Mouse (Mus musculus) ES-E14 (cell line): ENCODE results near the gene Gm10778. TPM values are rescaled to one million over a fixed set of nuclear protein-coding genes. Genes with fewer than 3 reads are reported as not detected.
A peak's percentile ranks its signal among the peaks of the same experiment; 100 is the strongest.

Experiments
- DNase-seq: peaks from one replicate; pipeline ENCODE4 v3.0.0-alpha.2; 2013; ENCODE audit warnings: low read depth, low spot score
- H3K27ac ChIP-seq: 2 replicates; pipeline ENCODE4 v1.5.1; 2012; ENCODE audit warnings: low read depth, mild to moderate bottlenecking, low read length, moderate library complexity, mixed read lengths; ENCODE audit not compliant: poor library complexity, insufficient read depth, severe bottlenecking
- H3K36me3 ChIP-seq: 2 replicates; pipeline ENCODE4 v1.6.1; 2012; ENCODE audit warnings: mild to moderate bottlenecking, low read length, moderate library complexity, mixed read lengths; ENCODE audit not compliant: control insufficient read depth, poor library complexity, insufficient read depth, severe bottlenecking
- H3K4me1 ChIP-seq, 2 experiments: fragments of 150-350 bp in 1 of 2; sonication (generic) in 1 of 2; 2 replicates each; pipeline ENCODE4 v1.6.1; 2012; ENCODE audit warnings: low read length in 2 of 2, mild to moderate bottlenecking in 1 of 2, mixed read lengths in 1 of 2; ENCODE audit not compliant: control insufficient read depth in 2 of 2, insufficient read depth in 2 of 2, poor library complexity in 1 of 2
- H3K4me3 ChIP-seq, 2 experiments: fragments of 150-350 bp in 1 of 2; sonication (generic) in 1 of 2; 2 replicates each; pipeline ENCODE4 v1.5.1; 2012; ENCODE audit warnings: low read length in 2 of 2, low read depth in 1 of 2, mild to moderate bottlenecking in 1 of 2, mixed read lengths in 1 of 2; ENCODE audit not compliant: insufficient read depth in 1 of 2, poor library complexity in 1 of 2, severe bottlenecking in 1 of 2
- H3K9ac ChIP-seq: 2 replicates; pipeline ENCODE4 v1.6.1; 2012; ENCODE audit warnings: low read depth, mild to moderate bottlenecking, low read length, mixed read lengths; ENCODE audit not compliant: poor library complexity, insufficient read depth, severe bottlenecking
- H3K9me3 ChIP-seq: fragments of 150-350 bp; sonication (generic); 2 replicates; pipeline ENCODE4 v1.6.1; 2012; ENCODE audit warnings: low read depth, mild to moderate bottlenecking, low read length; ENCODE audit not compliant: control insufficient read depth, insufficient read depth
- CHD2 ChIP-seq: IDR thresholded peaks from 2 replicates; pipeline ENCODE4 v1.6.1; 2014; ENCODE audit warnings: mild to moderate bottlenecking, low read depth, low read length, inconsistent platforms
- HCFC1 ChIP-seq: IDR thresholded peaks from 2 replicates; pipeline ENCODE4 v1.6.1; 2012; ENCODE audit warnings: low read length, inconsistent platforms, borderline replicate concordance; ENCODE audit not compliant: insufficient read depth
- MAFK ChIP-seq: IDR thresholded peaks from 2 replicates; pipeline ENCODE4 v1.6.1; 2014; ENCODE audit warnings: mild to moderate bottlenecking, low read depth, low read length, inconsistent platforms; ENCODE audit not compliant: insufficient read depth
- ZC3H11A ChIP-seq: IDR thresholded peaks from 2 replicates; pipeline ENCODE4 v1.6.1; 2012; ENCODE audit warnings: low read depth, mild to moderate bottlenecking, inconsistent platforms, low read length, borderline replicate concordance
- ZNF384 ChIP-seq: IDR thresholded peaks from 2 replicates; pipeline ENCODE4 v1.6.1; 2012; ENCODE audit warnings: low read depth, low read length, inconsistent platforms
- in situ Hi-C, 2 experiments: fragments of 600-800 bp; cut with MboI; formaldehyde crosslinking; loops; one replicate each; pipeline ENCODE4 v1.15.1; 2025; ENCODE audit warnings: low sequenced_read_pairs in 2 of 2, inconsistent platforms in 1 of 2; ENCODE audit not compliant: unreplicated experiment in 2 of 2
- total RNA-seq: library from RNA; depleted of rRNA; stranded (reverse); fragments of 300-350 nt; gene quantifications from 2 replicates; pipeline ENCODE4 v1.2.3, GENCODE M21; 2012

Gene Gm10778
- total RNA-seq, 1 experiment, result 5.3 TPM

- no peak for TF ChIP-seq ZC3H11A
- Histone ChIP-seq H3K4me1 (peaks cover 8 to 36% of the 10 kb centered on the region in 2 experiments; a peak in 3 of 4 replicates), H3K9me3 (no peaks in the 10 kb centered on the region), H3K36me3 (peaks cover 10% of the 10 kb centered on the region; the same call in 1 of the 2 replicates), H3K27ac (peak overlapping the region; percentile 89), H3K9ac (peak overlapping the region; percentile 94), H3K4me3 (peak overlapping the region; percentile 93 to 97)
- DNase-seq, result no peak
- in situ Hi-C loops, result no loop called here
Measured at GRCm38 (mm10) chr10:81626101-81626993, 22.5 kb upstream of the Gm10778 start.

GRCm38 (mm10) chr10:81626994-81627835 lies 21.6 kb upstream of the Gm10778 start, which contains the start of gene Sirt6:
Gene Sirt6 (minus strand): TSS chr10:81627797.
- peak; percentile 20; the same call in 1 of the 2 replicates for TF ChIP-seq MAFK
- TF ChIP-seq ZNF384, result peak; percentile 80
- TF ChIP-seq CHD2, result no peak
- no peak for TF ChIP-seq ZC3H11A
- TF ChIP-seq HCFC1, result peak; percentile 84
- peak within 1 kb of the TSS; percentile 93 to 97 for H3K4me3 ChIP-seq

GRCm38 (mm10) chr10:81627836-81628220 lies 21.0 kb upstream of the Gm10778 start:
- in situ Hi-C loops, result no loop called here

More at GRCm38 (mm10) chr10:81626994-81627835, 21.6 kb upstream of the Gm10778 start, which contains the start of gene Sirt6:
- H3K36me3 ChIP-seq, result peaks cover 7% of the 10 kb centered on the region; the same call in 1 of the 2 replicates
- peak within 1 kb of the TSS; percentile 89 for H3K27ac ChIP-seq
- H3K4me1 ChIP-seq, result peaks cover 8 to 36% of the 10 kb centered on the region in 2 experiments; a peak in 3 of 4 replicates
- peak; percentile 96 for DNase-seq
- H3K9me3 ChIP-seq, result no peaks in the 10 kb centered on the region
- peak within 1 kb of the TSS; percentile 94 for H3K9ac ChIP-seq
- in situ Hi-C loops, result no loop called here

GRCm38 (mm10) chr10:81628390-81628789 lies 20.5 kb upstream of the Gm10778 start, which contains the start of gene Ankrd24:
Gene Ankrd24 (plus strand): TSS chr10:81628540.
- in situ Hi-C loops, result no loop called here
- peak within 1 kb of the TSS; percentile 93 to 97 for H3K4me3 ChIP-seq

More at GRCm38 (mm10) chr10:81627836-81628220, 21.0 kb upstream of the Gm10778 start:
- TF ChIP-seq ZNF384 (no peak), MAFK (no peak), CHD2 (no peak), HCFC1 (no peak), ZC3H11A (no peak)
- H3K9ac ChIP-seq, result peak overlapping the region; percentile 94
- peak overlapping the region; percentile 75 for H3K27ac ChIP-seq
- H3K4me1 ChIP-seq, result peaks cover 8 to 34% of the 10 kb centered on the region in 2 experiments; a peak in 3 of 4 replicates
- no peak for DNase-seq
- peak overlapping the region; percentile 21 to 97 for H3K4me3 ChIP-seq
- no peaks in the 10 kb centered on the region for H3K9me3 ChIP-seq
- H3K36me3 ChIP-seq, result 0 out of 2 replicates have a peak, but pooled peaks cover 3% of the 10 kb centered on the region

More at GRCm38 (mm10) chr10:81628390-81628789, 20.5 kb upstream of the Gm10778 start, which contains the start of gene Ankrd24:
- peaks cover 8 to 32% of the 10 kb centered on the region in 2 experiments; a peak in 3 of 4 replicates for H3K4me1 ChIP-seq
- H3K36me3 ChIP-seq, result 0 out of 2 replicates have a peak, but pooled peaks cover 3% of the 10 kb centered on the region
- peak within 1 kb of the TSS; percentile 94 for H3K9ac ChIP-seq
- TF ChIP-seq CHD2 (no peak), MAFK (no peak), ZC3H11A (no peak), ZNF384 (no peak), HCFC1 (no peak)
- H3K27ac ChIP-seq, result peak within 1 kb of the TSS; percentile 89
- H3K9me3 ChIP-seq, result no peaks in the 10 kb centered on the region
- no peak for DNase-seq
